Mouse (Mus musculus) midbrain, embryonic 16.5 days (tissue): ENCODE measurements around the gene Lsp1. TPM values are rescaled to one million over a fixed set of nuclear protein-coding genes. Genes with fewer than 3 reads are reported as not detected.
A peak's percentile ranks its signal among the peaks of the same experiment; 100 is the strongest.

Experiments
- ATAC-seq: fragments of 200-750 bp; cut with Nextera tagmentation; 2 replicates; pipeline ENCODE4 v1.8.0; 2017; ENCODE audit warnings: moderate TSS enrichment
- H3K27ac ChIP-seq: fragments of 300-500 bp; sonication (generic); 2 replicates; pipeline ENCODE4 v1.5.1; 2014; ENCODE audit warnings: mild to moderate bottlenecking, low read length, mixed read lengths
- H3K27me3 ChIP-seq: fragments of 300-500 bp; sonication (generic); 2 replicates; pipeline ENCODE4 v1.6.1; 2014; ENCODE audit warnings: low read depth, low read length, mixed read lengths; ENCODE audit not compliant: control insufficient read depth, insufficient read depth
- H3K36me3 ChIP-seq: fragments of 300-500 bp; sonication (generic); 2 replicates; pipeline ENCODE4 v1.6.1; 2014; ENCODE audit warnings: mild to moderate bottlenecking, low read length, moderate library complexity, mixed read lengths; ENCODE audit not compliant: control insufficient read depth, insufficient read depth
- H3K4me1 ChIP-seq: fragments of 300-500 bp; sonication (generic); 2 replicates; pipeline ENCODE4 v1.6.1; 2014; ENCODE audit warnings: mild to moderate bottlenecking, low read length, mixed read lengths; ENCODE audit not compliant: control insufficient read depth, insufficient read depth
- H3K4me2 ChIP-seq: fragments of 300-500 bp; sonication (generic); 2 replicates; pipeline ENCODE4 v1.6.1; 2014; ENCODE audit warnings: mild to moderate bottlenecking, low read length, mixed read lengths
- H3K4me3 ChIP-seq: fragments of 300-500 bp; sonication (generic); 2 replicates; pipeline ENCODE4 v1.5.1; 2014; ENCODE audit warnings: low read depth, mild to moderate bottlenecking, low read length, moderate library complexity, mixed read lengths
- H3K9ac ChIP-seq: fragments of 300-500 bp; sonication (generic); 2 replicates; pipeline ENCODE4 v1.6.1; 2014; ENCODE audit warnings: low read depth, low read length, mixed read lengths
- H3K9me3 ChIP-seq: fragments of 300-500 bp; sonication (generic); replicated peaks from 2 replicates; pipeline ENCODE4 v1.6.1; 2014; ENCODE audit warnings: mild to moderate bottlenecking, low read length, mixed read lengths; ENCODE audit not compliant: control insufficient read depth, poor library complexity, severe bottlenecking
- WGBS: fragments of 180-500 bp; shearing (Covaris S2); extraction: QIAGEN DNeasy Blood & Tissue Kit; methylation state at CpG from one replicate; pipeline ENCODE4 v1.1.7; 2014; 5-methylcytosine and 5-hydroxymethylcytosine counted together
- polyA plus RNA-seq: library from polyadenylated mRNA; unstranded; fragments of >200 nt; fragmentation: Nextera tagmentation; extraction: Ambion mirVana; gene quantifications from 2 replicates; pipeline ENCODE4 v1.2.1, GENCODE M21; 2015

Lsp1 gene
- polyA plus RNA-seq, 1 experiment from 2014 or later: 4.8 TPM

- Histone ChIP-seq H3K27me3 (no peaks in the 10 kb centered on the region), H3K9ac (no peak within 1 kb of the TSS), H3K36me3 (no peaks in the 10 kb centered on the region), H3K4me3 (no peak within 1 kb of the TSS), H3K27ac (no peak within 1 kb of the TSS), H3K4me1 (no peaks in the 10 kb centered on the region), H3K9me3 (no peaks in the 10 kb centered on the region), H3K4me2 (no peak within 1 kb of the TSS)
- ATAC-seq: no peak
- 88% methylated on average over 2 of the region's 2 CpGs for WGBS
These were observed 38.0 kb downstream of the Lsp1 start, which contains the start of gene Tnnt3 for GRCm38 (mm10) chr7:142498575-142498974. Tnnt3 (plus strand) TSS chr7:142498836.

DNA sequence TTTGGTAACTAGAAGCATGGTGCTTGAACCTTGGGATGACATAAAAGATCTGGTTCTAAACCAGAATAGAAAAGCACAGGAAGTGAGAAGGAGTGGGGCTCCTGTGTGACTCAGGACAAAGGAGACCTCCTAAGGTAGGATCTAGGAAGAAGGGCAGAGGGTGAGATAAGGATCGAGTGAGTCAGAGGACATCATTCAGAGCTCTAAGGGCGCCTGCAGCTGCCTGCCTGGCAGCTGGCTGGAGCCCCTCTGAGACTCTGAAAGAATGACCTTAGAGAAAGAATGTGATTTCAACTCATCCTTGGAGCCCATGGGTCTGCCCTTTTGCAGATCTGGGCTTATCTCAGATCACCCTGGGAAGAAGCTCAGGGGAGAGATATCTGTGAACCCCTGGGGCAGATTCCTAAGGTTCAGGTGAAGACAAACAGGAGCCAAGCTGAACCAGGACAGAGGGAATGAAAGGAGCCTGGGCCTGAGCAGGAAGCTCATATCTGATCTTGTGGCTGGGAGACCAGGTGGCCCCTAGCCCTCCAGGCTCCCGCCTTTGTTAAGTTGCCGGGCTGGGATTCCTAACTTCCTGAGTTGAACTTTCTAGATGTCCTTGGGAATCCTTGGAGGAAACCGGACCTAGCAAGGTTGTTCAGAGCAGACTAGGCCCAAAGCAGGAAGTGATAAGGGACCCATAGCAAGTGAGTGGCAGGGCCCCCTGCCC is 38.6 kb downstream of the Lsp1 start:
- Histone ChIP-seq H3K9ac (no peak overlapping the region), H3K36me3 (no peaks in the 10 kb centered on the region), H3K4me2 (no peak overlapping the region), H3K4me3 (no peak overlapping the region), H3K27me3 (no peaks in the 10 kb centered on the region), H3K27ac (no peak overlapping the region), H3K4me1 (no peaks in the 10 kb centered on the region), H3K9me3 (no peaks in the 10 kb centered on the region)
- 79% methylated on average over 5 of the region's 5 CpGs for WGBS
- ATAC-seq: no peak

DNA sequence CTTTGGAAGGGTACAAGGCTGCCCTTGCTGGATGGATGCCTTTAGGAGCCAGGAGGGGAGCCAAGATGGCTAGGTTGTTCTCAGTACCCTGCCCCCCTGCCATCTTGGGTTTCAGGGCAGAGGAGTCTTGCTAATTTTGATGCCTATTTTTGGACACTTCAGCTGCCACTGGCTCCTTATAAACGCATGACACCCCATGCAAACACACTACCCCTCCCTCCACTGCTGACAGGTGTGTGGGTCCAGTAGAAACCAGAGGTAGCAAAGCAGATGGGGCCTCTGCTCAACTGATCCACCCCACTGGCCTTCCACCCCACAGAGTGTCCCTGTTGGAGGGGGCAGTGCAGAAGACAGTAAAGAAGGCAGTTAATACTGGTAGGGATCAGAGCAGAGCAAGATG is 39.4 kb downstream of the Lsp1 start:
- Histone ChIP-seq H3K36me3 (no peaks in the 10 kb centered on the region), H3K27ac (no peak overlapping the region), H3K9ac (no peak overlapping the region), H3K4me2 (no peak overlapping the region), H3K27me3 (no peaks in the 10 kb centered on the region), H3K9me3 (no peaks in the 10 kb centered on the region), H3K4me3 (no peak overlapping the region), H3K4me1 (no peaks in the 10 kb centered on the region)
- no peak for ATAC-seq
- 79% methylated on average over 1 of the region's 1 CpGs for WGBS

DNA sequence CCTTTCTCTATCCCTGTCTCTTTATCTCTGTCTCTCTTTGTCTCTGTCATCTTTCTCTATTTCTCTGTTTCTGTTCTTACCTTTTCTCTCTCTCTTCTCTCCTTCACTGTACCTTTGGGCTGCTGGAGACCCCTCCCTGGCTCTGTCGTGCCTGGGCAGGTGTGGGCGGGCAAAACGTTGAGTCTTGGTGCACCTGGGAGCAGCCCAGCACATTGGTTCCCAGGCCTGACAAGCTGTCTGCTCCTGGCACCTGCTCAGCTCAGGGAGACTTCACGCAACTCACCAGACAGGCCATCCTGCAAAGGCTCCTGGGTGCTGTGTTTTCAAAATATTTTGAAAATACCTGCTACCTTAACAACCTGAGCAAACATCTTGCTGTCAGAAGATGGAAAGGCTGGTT is 42.6 kb downstream of the Lsp1 start:
- Histone ChIP-seq H3K4me1 (peaks cover 10% of the 10 kb centered on the region), H3K27ac (no peak overlapping the region), H3K4me3 (no peak overlapping the region), H3K9ac (no peak overlapping the region), H3K36me3 (no peaks in the 10 kb centered on the region), H3K9me3 (no peaks in the 10 kb centered on the region), H3K27me3 (no peaks in the 10 kb centered on the region), H3K4me2 (no peak overlapping the region)
- 87% methylated on average over 4 of the region's 4 CpGs for whole genome bisulfite sequencing
- no peak for ATAC-seq

DNA sequence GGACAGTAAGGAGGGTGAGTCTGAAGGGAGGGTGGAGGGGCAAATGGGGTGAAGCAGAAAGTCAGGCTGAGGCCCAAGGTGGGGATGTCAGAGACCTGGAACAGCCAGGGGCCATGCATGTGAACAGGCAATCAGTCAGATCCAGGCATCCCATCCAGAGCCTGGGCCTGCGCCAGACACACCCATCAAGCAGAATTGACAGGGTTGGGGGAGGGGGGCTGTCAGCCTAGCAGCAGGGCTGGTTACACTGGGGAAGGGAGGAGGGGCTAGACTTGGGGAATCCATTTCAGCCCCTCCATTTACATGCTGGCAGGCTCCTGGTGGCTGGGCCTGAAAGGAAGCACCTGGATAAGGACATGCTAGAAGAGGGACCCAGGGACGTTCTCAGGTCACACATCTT is 45.3 kb downstream of the Lsp1 start:
- no peak overlapping the region for H3K4me2 ChIP-seq
- 35% methylated on average over 2 of the region's 2 CpGs for WGBS
- no peak overlapping the region for H3K27ac ChIP-seq
- no peaks in the 10 kb centered on the region for H3K9me3 ChIP-seq
- peaks cover 14% of the 10 kb centered on the region for H3K4me1 ChIP-seq
- no peaks in the 10 kb centered on the region for H3K27me3 ChIP-seq
- H3K36me3 ChIP-seq: no peaks in the 10 kb centered on the region
- ATAC-seq: peak; percentile 39; the same call in 1 of the 2 replicates
- H3K9ac ChIP-seq: peak overlapping the region; percentile 43; the same call in 1 of the 2 replicates
- H3K4me3 ChIP-seq: no peak overlapping the region

DNA sequence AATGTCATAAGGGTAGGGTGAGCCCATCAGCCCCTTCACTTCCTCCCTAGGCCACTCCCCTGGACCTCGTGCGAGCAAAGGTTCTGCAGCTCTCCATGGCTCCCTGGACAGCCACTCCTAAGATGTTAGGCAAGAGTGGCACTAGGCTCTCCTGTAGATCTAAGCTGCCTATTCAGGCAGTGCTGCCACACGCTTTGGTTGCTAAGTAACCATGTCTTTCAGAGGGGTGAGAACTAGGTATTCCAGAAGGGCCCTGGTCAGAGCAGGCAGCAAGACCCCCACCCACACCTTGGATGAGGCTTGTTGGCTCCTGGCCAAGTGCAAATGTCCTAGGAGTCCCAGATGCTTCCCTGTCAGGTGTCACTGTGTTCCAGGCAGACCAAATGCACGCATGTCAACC is 45.9 kb downstream of the Lsp1 start:
- Histone ChIP-seq H3K4me2 (no peak overlapping the region), H3K27ac (no peak overlapping the region), H3K9me3 (no peaks in the 10 kb centered on the region), H3K4me1 (peaks cover 14% of the 10 kb centered on the region), H3K9ac (0 out of 2 replicates have a peak overlapping the region, but pooled peaks have one; percentile 43), H3K36me3 (no peaks in the 10 kb centered on the region), H3K4me3 (no peak overlapping the region), H3K27me3 (no peaks in the 10 kb centered on the region)
- WGBS: 14% methylated on average over 4 of the region's 4 CpGs
- ATAC-seq: peak; percentile 73

DNA sequence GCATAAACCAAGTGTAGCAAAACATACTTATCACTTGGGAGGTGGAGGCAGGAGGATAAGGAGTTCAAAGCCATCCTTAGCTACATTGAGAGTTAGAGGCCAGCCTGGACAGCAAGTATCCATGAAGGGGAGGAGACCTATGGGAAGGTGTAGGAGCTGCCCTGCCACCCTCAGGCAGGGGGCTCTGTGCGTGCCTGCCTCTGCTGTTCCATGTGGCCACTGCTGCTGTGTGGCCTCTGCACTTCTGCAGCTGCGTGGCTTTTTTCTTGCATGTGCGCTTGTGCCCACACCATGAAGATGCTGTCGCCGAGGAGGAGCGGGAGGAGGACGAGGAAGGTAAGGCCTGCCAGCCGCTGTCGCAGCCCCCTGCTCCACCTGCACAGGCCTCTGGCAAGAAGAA is 46.8 kb downstream of the Lsp1 start:
- H3K4me1 ChIP-seq: peaks cover 14% of the 10 kb centered on the region
- H3K9ac ChIP-seq: no peak overlapping the region
- no peak overlapping the region for H3K27ac ChIP-seq
- H3K4me3 ChIP-seq: no peak overlapping the region
- H3K27me3 ChIP-seq: no peaks in the 10 kb centered on the region
- WGBS: 93% methylated on average over 9 of the region's 9 CpGs
- no peak for ATAC-seq
- no peaks in the 10 kb centered on the region for H3K9me3 ChIP-seq
- no peak overlapping the region for H3K4me2 ChIP-seq
- no peaks in the 10 kb centered on the region for H3K36me3 ChIP-seq

DNA sequence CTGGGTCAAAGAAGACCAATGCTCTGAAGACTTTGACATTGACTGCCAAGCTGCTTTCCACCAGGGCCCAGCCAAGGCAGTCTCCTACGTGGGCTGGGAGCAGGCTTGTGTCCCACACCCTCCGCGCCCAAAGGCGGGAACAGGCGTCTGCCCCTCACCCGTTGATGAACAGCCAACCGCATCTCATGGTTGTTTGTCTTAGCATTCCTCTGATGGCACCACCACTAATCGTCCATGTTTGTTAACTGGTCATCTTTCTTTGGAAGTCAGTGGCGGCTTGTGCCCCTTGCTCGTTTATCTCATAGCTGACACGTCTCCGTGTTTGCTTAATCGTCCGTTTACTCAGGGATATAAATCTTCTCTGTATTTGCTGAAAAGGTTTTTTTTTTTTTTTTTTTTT is 48.9 kb downstream of the Lsp1 start:
- H3K4me3 ChIP-seq: no peak overlapping the region
- no peak for ATAC-seq
- peak overlapping the region; percentile 47 for H3K27ac ChIP-seq
- H3K27me3 ChIP-seq: no peaks in the 10 kb centered on the region
- no peak overlapping the region for H3K4me2 ChIP-seq
- H3K4me1 ChIP-seq: peaks cover 14% of the 10 kb centered on the region
- no peak overlapping the region for H3K9ac ChIP-seq
- no peaks in the 10 kb centered on the region for H3K36me3 ChIP-seq
- WGBS: 31% methylated on average over 14 of the region's 14 CpGs
- H3K9me3 ChIP-seq: no peaks in the 10 kb centered on the region

DNA sequence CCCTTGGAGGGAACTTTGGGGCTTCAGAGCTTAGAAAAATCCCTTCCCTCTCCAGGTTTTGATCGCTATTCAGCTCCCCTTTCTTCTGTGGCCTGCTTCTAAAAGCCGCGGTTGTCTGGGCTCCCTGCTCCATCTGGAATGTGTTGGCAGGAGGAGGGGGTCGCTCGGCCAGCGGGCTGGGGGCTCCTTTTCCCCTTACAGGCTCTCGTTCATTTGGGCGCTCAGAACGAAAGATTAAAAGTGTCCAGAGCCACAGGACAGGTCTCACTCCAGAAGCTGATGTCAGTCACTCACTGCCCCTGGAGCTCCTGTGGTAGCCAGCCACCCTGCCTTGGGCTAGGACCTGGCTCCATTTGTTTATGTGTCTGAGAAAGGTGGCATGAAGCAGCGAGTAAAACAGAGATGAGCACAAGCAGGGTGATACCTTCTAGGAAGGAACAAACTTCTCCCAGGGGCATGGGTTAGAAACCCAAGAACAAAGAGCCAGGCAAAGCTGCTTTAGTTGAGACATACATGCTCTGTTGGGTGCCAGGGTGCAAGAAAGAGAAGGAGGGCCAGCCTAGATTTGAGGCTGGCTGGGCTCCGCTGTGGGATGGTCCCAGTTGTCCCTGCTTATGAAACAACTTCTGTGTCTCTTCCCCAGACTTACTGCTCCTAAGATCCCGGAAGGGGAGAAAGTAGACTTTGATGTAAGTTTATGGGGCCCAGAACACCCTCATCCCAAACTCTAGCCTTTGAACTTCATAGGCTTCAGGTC is 49.6 kb downstream of the Lsp1 start:
- Histone ChIP-seq H3K4me3 (no peak overlapping the region), H3K9me3 (no peaks in the 10 kb centered on the region), H3K36me3 (no peaks in the 10 kb centered on the region), H3K27ac (peak overlapping the region; percentile 36), H3K4me1 (peaks cover 14% of the 10 kb centered on the region), H3K9ac (no peak overlapping the region), H3K27me3 (no peaks in the 10 kb centered on the region), H3K4me2 (no peak overlapping the region)
- 9% methylated on average over 12 of the region's 12 CpGs for WGBS
- ATAC-seq: no peak
